Mouse (Mus musculus): ENCODE data around the gene Atf6b. TPM values are rescaled to one million over a fixed set of nuclear protein-coding genes. Genes with fewer than 3 reads are reported as not detected.

The Atf6b gene
- 103 and 104 TPM in 2 replicates for polyA plus RNA-seq (2016; fragmentation: Nextera tagmentation; extraction: Ambion mirVana)

GRCm38 (mm10) chr17:34646906-34647787, at the start of gene Atf6b:
Atf6b (plus strand) TSS chr17:34647146.
- Histone ChIP-seq H3K36me3 (replicated peaks) (peaks cover 46% of the 10 kb centered on the region), H3K27ac (replicated peaks) (peak within 1 kb of the TSS; percentile 95), H3K27me3 (replicated peaks; ENCODE audit: low read depth, poor library complexity, severe bottlenecking) (no peaks in the 10 kb centered on the region), H3K9me3 (no peaks in the 10 kb centered on the region), H3K4me1 (peaks cover 39% of the 10 kb centered on the region), H3K4me3 (peak within 1 kb of the TSS; percentile 99)
- peak; percentile 96 for DNase-seq (ENCODE audit: low spot score)
- 1% methylated on average over 66 of the region's 66 CpGs for WGBS

GRCm38 (mm10) chr17:34597566-34598095, 49.3 kb upstream of the Atf6b start, which contains the start of gene Ager:
Ager (plus strand) TSS chr17:34597862.
- Histone ChIP-seq H3K27me3 (replicated peaks; ENCODE audit: low read depth, poor library complexity, severe bottlenecking) (no peaks in the 10 kb centered on the region), H3K27ac (replicated peaks) (peak within 1 kb of the TSS; percentile 21), H3K36me3 (replicated peaks) (peaks cover 57% of the 10 kb centered on the region), H3K9me3 (no peaks in the 10 kb centered on the region), H3K4me3 (peak within 1 kb of the TSS; percentile 19), H3K4me1 (peaks cover 69% of the 10 kb centered on the region)
- DNase-seq (ENCODE audit: low spot score), result no peak
- 22% methylated on average over 6 of the region's 6 CpGs for WGBS

DNA sequence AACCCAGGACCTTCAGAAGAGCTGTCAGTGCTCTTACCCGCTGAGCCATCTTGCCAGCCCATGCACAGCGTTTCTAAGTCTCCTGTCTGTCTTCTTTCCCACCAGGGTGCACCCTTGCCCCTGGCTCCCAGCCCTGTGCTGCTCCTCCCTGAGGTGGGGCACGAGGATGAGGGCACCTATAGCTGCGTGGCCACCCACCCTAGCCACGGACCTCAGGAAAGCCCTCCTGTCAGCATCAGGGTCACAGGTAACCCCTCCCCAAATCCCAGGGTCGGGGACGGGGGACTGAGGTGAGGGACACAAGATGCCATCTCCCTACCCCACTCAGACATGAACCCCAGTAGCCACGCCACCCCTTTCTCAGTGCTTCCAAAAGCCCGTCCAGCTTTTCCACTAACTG, 47.1 kb upstream of the Atf6b start:
- Histone ChIP-seq H3K36me3 (replicated peaks) (peaks cover 44% of the 10 kb centered on the region), H3K27me3 (replicated peaks; ENCODE audit: low read depth, poor library complexity, severe bottlenecking) (no peaks in the 10 kb centered on the region), H3K27ac (replicated peaks) (no peak overlapping the region), H3K9me3 (no peaks in the 10 kb centered on the region), H3K4me1 (peaks cover 57% of the 10 kb centered on the region), H3K4me3 (peak overlapping the region; percentile 16; the same call in 1 of the 2 replicates)
- no peak for DNase-seq (ENCODE audit: low spot score)
- 78% methylated on average over 9 of the region's 9 CpGs for WGBS

- Histone ChIP-seq H3K9me3 (no peaks in the 10 kb centered on the region), H3K4me3 (peak overlapping the region; percentile 96), H3K4me1 (peaks cover 55% of the 10 kb centered on the region), H3K36me3 (replicated peaks) (peaks cover 25% of the 10 kb centered on the region), H3K27ac (replicated peaks) (no peak overlapping the region), H3K27me3 (replicated peaks; ENCODE audit: low read depth, poor library complexity, severe bottlenecking) (no peaks in the 10 kb centered on the region)
- DNase-seq (ENCODE audit: low spot score), result no peak
- WGBS, result 89% methylated on average over 12 of the region's 12 CpGs
Measured at GRCm38 (mm10) chr17:34601796-34602195, 45.1 kb upstream of the Atf6b start.

DNA sequence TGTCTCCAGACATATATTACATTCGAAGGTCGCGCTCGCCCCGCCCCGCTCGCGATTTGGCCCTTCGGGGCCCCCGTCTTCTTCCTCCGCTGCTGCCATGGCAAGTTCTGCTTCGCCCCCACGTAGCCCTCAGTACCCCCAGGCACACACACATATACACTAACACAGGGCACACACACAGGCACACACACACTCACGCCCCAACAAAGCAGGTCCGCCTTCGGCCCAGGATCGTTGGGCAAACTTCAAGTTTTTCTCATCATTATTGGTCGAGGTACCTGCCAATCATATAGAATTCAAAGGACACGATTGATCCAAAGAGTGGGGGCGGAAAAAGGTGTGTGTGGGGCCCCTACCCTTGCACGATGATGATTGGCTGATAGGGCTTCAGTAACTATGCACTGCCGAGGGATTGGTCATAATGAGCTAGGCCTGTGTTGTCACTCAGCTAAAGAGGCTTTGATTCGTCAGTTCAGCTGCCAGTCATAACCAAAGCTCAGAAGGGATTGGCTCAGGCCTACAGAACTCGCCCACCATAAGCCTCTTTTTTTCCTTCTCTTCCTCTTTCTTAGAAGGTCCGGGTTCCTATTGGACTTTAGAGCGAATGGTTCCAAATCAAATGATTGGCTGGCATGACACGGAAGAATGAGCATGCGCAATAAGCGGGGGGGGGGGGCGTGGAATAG, 43.4 kb upstream of the Atf6b start, which contains the start of gene Rnf5:
TSS of gene Rnf5 (minus strand) at position 316 of the 686 bp plus-strand sequence.
- Histone ChIP-seq H3K4me1 (peaks cover 56% of the 10 kb centered on the region), H3K9me3 (no peaks in the 10 kb centered on the region)

GRCm38 (mm10) chr17:34604061-34604508, 42.9 kb upstream of the Atf6b start, which contains the start of gene Agpat1:
Agpat1 (plus strand) TSS chr17:34604262.
- under 1% methylated on average over 35 of the region's 35 CpGs for WGBS
- peak within 1 kb of the TSS; percentile 96 for H3K4me3 ChIP-seq
- H3K27ac ChIP-seq (replicated peaks), result peak within 1 kb of the TSS; percentile 95
- H3K4me1 ChIP-seq, result peaks cover 56% of the 10 kb centered on the region
- no peaks in the 10 kb centered on the region for H3K27me3 ChIP-seq (replicated peaks; ENCODE audit: low read depth, poor library complexity, severe bottlenecking)
- H3K36me3 ChIP-seq (replicated peaks), result peaks cover 41% of the 10 kb centered on the region
- H3K9me3 ChIP-seq, result no peaks in the 10 kb centered on the region
- peak; percentile 100 for DNase-seq (ENCODE audit: low spot score)

More for the DNA sequence above, 43.4 kb upstream of the Atf6b start, which contains the start of gene Rnf5:
- no peaks in the 10 kb centered on the region for H3K27me3 ChIP-seq (replicated peaks; ENCODE audit: low read depth, poor library complexity, severe bottlenecking)
- DNase-seq (ENCODE audit: low spot score), result no peak
- WGBS, result under 1% methylated on average over 30 of the region's 30 CpGs
- peak within 1 kb of the TSS; percentile 95 for H3K27ac ChIP-seq (replicated peaks)
- peak within 1 kb of the TSS; percentile 96 for H3K4me3 ChIP-seq
- H3K36me3 ChIP-seq (replicated peaks), result peaks cover 36% of the 10 kb centered on the region

- 18% methylated on average over 24 of the region's 24 CpGs for WGBS
- Histone ChIP-seq H3K27ac (replicated peaks) (peak overlapping the region; percentile 95), H3K4me1 (peaks cover 52% of the 10 kb centered on the region), H3K27me3 (replicated peaks; ENCODE audit: low read depth, poor library complexity, severe bottlenecking) (no peaks in the 10 kb centered on the region), H3K4me3 (peak overlapping the region; percentile 96), H3K36me3 (replicated peaks) (peaks cover 41% of the 10 kb centered on the region), H3K9me3 (no peaks in the 10 kb centered on the region)
- no peak for DNase-seq (ENCODE audit: low spot score)
Measured at GRCm38 (mm10) chr17:34604511-34605237, 42.3 kb upstream of the Atf6b start.

DNA sequence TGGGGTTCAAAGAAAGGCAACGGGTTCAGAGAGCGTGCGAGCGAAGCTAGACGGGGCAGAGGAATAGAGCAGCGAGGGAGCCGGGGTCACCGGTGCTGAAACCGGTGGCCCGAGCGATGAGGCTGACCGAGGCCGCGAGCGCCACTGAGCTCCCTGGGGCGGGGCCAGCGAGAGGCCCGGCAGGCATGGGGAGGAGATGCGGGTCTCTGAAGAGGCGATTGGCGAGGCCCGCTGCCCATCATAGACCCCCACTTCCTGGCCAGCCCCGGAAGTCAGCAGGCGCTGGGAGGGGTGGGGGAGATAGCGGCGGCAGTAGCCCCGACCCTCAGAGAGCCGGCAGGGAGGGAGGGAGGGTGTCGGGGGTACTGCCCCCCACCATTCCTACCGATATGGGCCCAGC, 41.3 kb upstream of the Atf6b start:
- DNase-seq (ENCODE audit: low spot score), result peak; percentile 97
- Histone ChIP-seq H3K27me3 (replicated peaks; ENCODE audit: low read depth, poor library complexity, severe bottlenecking) (no peaks in the 10 kb centered on the region), H3K4me3 (peak overlapping the region; percentile 96), H3K4me1 (peaks cover 52% of the 10 kb centered on the region), H3K36me3 (replicated peaks) (peaks cover 40% of the 10 kb centered on the region), H3K27ac (replicated peaks) (peak overlapping the region; percentile 95), H3K9me3 (no peaks in the 10 kb centered on the region)
- under 1% methylated on average over 30 of the region's 30 CpGs for WGBS

DNA sequence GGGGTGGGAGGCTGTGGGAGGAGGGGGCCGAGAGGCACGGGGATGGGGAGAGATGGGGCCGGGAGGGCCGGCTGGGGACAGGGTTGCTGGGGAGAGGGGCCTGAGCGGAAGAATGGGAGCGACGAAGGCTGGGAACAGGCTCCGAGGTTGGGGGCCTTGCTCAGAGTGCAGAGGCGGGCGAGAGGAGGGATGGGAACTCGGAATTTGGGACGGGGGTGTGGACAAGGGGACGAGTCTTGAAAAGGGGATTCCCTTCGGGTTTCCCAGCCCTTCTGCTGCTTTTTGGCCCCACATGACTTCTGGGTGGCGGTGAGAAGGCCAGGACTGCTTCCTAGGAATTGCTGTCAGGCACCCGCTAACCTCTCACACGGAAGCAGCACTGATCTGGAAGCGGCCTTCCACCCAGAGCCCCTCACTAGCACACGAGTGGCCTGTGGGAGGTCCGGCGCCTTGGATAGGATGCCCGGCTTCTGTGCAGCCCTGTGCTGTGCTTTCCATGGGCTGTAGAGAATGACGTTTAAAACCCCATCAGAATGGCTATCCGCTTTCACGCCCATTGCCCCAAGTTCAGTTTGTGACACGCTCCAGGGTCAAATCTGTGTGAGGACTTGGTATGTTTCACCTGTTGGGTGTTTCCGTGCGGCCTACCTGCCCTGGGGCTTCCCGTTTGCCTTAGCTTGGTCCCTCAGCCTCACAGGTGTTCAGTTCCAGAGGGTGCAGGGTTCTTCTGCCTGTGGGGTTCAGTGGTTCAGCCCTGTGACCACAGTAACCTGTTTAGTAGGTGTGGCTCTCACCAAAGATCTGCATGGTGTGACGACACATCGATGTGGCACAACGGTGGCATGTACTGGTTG, 40.5 kb upstream of the Atf6b start:
- DNase-seq (ENCODE audit: low spot score), result no peak
- Histone ChIP-seq H3K4me1 (peaks cover 52% of the 10 kb centered on the region), H3K9me3 (no peaks in the 10 kb centered on the region), H3K27ac (replicated peaks) (peak overlapping the region; percentile 95), H3K4me3 (peak overlapping the region; percentile 96), H3K36me3 (replicated peaks) (peaks cover 40% of the 10 kb centered on the region), H3K27me3 (replicated peaks; ENCODE audit: low read depth, poor library complexity, severe bottlenecking) (no peaks in the 10 kb centered on the region)
- WGBS, result 18% methylated on average over 32 of the region's 32 CpGs

DNA sequence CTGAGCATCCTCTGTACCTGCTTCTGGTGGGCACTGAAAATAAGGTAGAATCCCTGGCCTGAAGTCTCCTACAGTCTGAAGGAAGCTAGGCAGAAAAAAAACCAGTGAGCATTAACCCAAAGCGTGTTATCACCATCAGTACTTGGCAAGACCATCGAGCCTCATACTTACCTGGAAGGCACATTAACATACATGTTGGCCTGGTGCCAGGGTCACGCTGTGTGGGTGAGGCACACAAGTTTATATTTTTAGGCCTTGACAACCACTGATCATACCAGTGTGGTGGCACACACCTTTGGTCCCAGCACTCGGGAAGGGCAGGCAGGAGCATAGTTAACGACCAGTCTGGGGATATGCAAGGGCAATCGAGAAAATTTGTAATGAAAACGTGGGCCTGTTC, 38.9 kb upstream of the Atf6b start:
- H3K27me3 ChIP-seq (replicated peaks; ENCODE audit: low read depth, poor library complexity, severe bottlenecking), result no peaks in the 10 kb centered on the region
- H3K27ac ChIP-seq (replicated peaks), result no peak overlapping the region
- 87% methylated on average over 7 of the region's 7 CpGs for WGBS
- DNase-seq (ENCODE audit: low spot score), result no peak
- H3K9me3 ChIP-seq, result no peaks in the 10 kb centered on the region
- peaks cover 47% of the 10 kb centered on the region for H3K36me3 ChIP-seq (replicated peaks)
- H3K4me1 ChIP-seq, result peaks cover 40% of the 10 kb centered on the region
- H3K4me3 ChIP-seq, result peak overlapping the region; percentile 96; the same call in 1 of the 2 replicates

DNA sequence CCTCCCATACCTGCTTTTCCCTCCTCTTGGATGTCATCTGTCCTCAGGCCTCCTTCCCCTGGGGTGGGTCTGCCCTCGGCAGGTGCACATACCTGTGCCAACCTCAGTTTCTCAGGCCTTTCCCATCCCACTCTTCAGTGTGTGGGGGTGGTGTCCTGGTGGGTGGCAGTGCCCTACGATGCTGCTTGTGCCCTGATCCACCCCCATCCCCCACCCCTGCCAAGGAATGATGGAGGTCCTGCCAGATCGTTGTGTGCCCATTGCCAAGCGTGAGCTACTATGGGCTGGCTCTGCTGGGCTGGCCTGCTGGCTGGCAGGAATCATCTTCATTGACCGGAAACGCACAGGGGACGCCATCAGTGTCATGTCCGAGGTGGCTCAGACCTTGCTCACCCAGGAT, 35.9 kb upstream of the Atf6b start:
- H3K27ac ChIP-seq (replicated peaks), result no peak overlapping the region
- H3K4me3 ChIP-seq, result no peak overlapping the region
- peaks cover 78% of the 10 kb centered on the region for H3K36me3 ChIP-seq (replicated peaks)
- 94% methylated on average over 8 of the region's 8 CpGs for WGBS
- DNase-seq (ENCODE audit: low spot score), result no peak
- no peaks in the 10 kb centered on the region for H3K9me3 ChIP-seq
- H3K4me1 ChIP-seq, result peaks cover 30% of the 10 kb centered on the region
- no peaks in the 10 kb centered on the region for H3K27me3 ChIP-seq (replicated peaks; ENCODE audit: low read depth, poor library complexity, severe bottlenecking)

All from embryonic facial prominence, embryonic 10.5 days (tissue).